Mouse (Mus musculus) hindbrain, embryonic 13.5 days (tissue): Measurements from ENCODE around the gene Dkk3. TPM values are rescaled to one million over a fixed set of nuclear protein-coding genes. Genes with fewer than 3 reads are reported as not detected.

Source experiments
- ATAC-seq: fragments of 200-750 bp; cut with Nextera tagmentation; 2 replicates; pipeline ENCODE4 v1.8.0; 2017; ENCODE audit warnings: moderate TSS enrichment; ENCODE audit not compliant: low FRiP score
- H3K27ac ChIP-seq: fragments of 300-500 bp; sonication (generic); 2 replicates; pipeline ENCODE4 v1.5.1; 2015; ENCODE audit warnings: inconsistent platforms, mild to moderate bottlenecking, moderate library complexity
- H3K27me3 ChIP-seq: fragments of 300-500 bp; sonication (generic); 2 replicates; pipeline ENCODE4 v1.6.1; 2015; ENCODE audit warnings: mild to moderate bottlenecking, inconsistent platforms
- H3K36me3 ChIP-seq: fragments of 300-500 bp; sonication (generic); 2 replicates; pipeline ENCODE4 v1.6.1; 2015; ENCODE audit warnings: mild to moderate bottlenecking, inconsistent platforms
- H3K4me1 ChIP-seq: fragments of 300-500 bp; sonication (generic); replicated peaks from 2 replicates; pipeline ENCODE4 v1.6.1; 2015; ENCODE audit warnings: inconsistent platforms
- H3K4me2 ChIP-seq: fragments of 300-500 bp; sonication (generic); 2 replicates; pipeline ENCODE4 v1.6.1; 2015; ENCODE audit warnings: inconsistent platforms, mild to moderate bottlenecking, moderate library complexity
- H3K4me3 ChIP-seq: fragments of 300-500 bp; sonication (generic); 2 replicates; pipeline ENCODE4 v1.5.1; 2015; ENCODE audit warnings: mild to moderate bottlenecking, inconsistent platforms
- H3K9ac ChIP-seq: fragments of 300-500 bp; sonication (generic); 2 replicates; pipeline ENCODE4 v1.6.1; 2015; ENCODE audit warnings: mild to moderate bottlenecking, inconsistent platforms
- H3K9me3 ChIP-seq: fragments of 300-500 bp; sonication (generic); 2 replicates; pipeline ENCODE4 v1.6.1; 2016; ENCODE audit warnings: inconsistent platforms
- WGBS: fragments of 180-500 bp; shearing (Covaris S2); methylation state at CpG from one replicate; pipeline ENCODE4 v1.1.7; 2015; 5-methylcytosine and 5-hydroxymethylcytosine counted together
- polyA plus RNA-seq: library from polyadenylated mRNA; unstranded; fragments of >200 nt; fragmentation: Nextera tagmentation; extraction: Ambion mirVana; gene quantifications from 2 replicates; pipeline ENCODE4 v1.2.1, GENCODE M21; 2015

The Dkk3 gene
- polyA plus RNA-seq, 1 experiment from 2014 or later, result 33.4 TPM

- Histone ChIP-seq H3K9me3 (no peaks in the 10 kb centered on the region), H3K4me1 (peaks cover 18% of the 10 kb centered on the region), H3K4me3 (no peak overlapping the region), H3K9ac (no peak overlapping the region), H3K36me3 (no peaks in the 10 kb centered on the region), H3K4me2 (no peak overlapping the region), H3K27ac (no peak overlapping the region), H3K27me3 (no peaks in the 10 kb centered on the region)
- 88% methylated on average over 2 of the region's 2 CpGs for WGBS
- ATAC-seq, result no peak
These were observed 18.1 kb downstream of the Dkk3 start for GRCm38 (mm10) chr7:112140725-112141124.

- H3K4me2 ChIP-seq, result no peak overlapping the region
- H3K27me3 ChIP-seq, result no peaks in the 10 kb centered on the region
- H3K4me3 ChIP-seq, result no peak overlapping the region
- WGBS, result 78% methylated on average over 11 of the region's 11 CpGs
- no peaks in the 10 kb centered on the region for H3K36me3 ChIP-seq
- no peak overlapping the region for H3K9ac ChIP-seq
- no peak for ATAC-seq
- peaks cover 11% of the 10 kb centered on the region for H3K4me1 ChIP-seq
- no peak overlapping the region for H3K27ac ChIP-seq
- no peaks in the 10 kb centered on the region for H3K9me3 ChIP-seq
These were observed 20.1 kb downstream of the Dkk3 start for GRCm38 (mm10) chr7:112138509-112139405.

DNA sequence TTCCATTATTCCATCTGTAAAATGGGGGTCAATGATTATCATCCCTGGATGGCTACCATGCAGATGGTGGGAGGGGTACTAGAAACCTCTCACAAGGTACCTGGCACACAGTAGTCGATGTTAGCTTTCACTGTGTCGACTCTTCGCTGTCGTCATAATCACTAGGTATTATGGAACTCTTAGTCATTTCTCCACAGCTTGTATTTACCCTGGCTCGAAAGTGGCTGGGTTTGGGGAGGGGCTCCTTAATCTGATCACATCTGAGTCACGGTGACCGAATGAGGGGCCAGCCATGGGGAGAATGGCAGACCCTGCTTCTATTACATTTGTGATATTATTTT, 20.7 kb downstream of the Dkk3 start:
- peaks cover 5% of the 10 kb centered on the region for H3K4me1 ChIP-seq
- 91% methylated on average over 7 of the region's 7 CpGs for WGBS
- no peak for ATAC-seq
- no peak overlapping the region for H3K9ac ChIP-seq
- H3K27ac ChIP-seq, result no peak overlapping the region
- no peak overlapping the region for H3K4me2 ChIP-seq
- H3K4me3 ChIP-seq, result no peak overlapping the region
- H3K9me3 ChIP-seq, result no peaks in the 10 kb centered on the region
- H3K36me3 ChIP-seq, result no peaks in the 10 kb centered on the region
- no peaks in the 10 kb centered on the region for H3K27me3 ChIP-seq

DNA sequence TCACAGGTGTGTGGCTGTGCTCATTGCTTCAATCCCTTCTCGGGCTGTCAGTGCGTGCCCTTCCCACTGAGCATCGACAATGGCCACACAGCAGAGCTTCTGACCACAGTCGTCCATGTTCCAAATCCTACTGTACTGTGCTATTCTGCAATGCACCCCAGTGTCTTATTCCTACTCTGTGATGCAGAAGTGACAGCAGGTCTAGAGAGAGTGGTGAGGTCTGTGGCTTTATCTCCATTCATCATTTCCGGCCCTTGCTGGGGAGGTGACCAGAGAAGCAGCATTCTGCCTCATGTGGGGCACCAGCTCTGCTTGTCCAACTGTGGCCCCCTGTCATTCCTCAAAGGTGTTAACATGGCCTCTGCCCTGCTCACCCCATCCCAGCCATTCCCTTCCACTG, 22.3 kb downstream of the Dkk3 start:
- no peak overlapping the region for H3K4me3 ChIP-seq
- H3K9ac ChIP-seq, result no peak overlapping the region
- H3K4me2 ChIP-seq, result no peak overlapping the region
- H3K4me1 ChIP-seq, result no peaks in the 10 kb centered on the region
- H3K27ac ChIP-seq, result no peak overlapping the region
- ATAC-seq, result no peak
- H3K27me3 ChIP-seq, result no peaks in the 10 kb centered on the region
- H3K9me3 ChIP-seq, result no peaks in the 10 kb centered on the region
- 83% methylated on average over 5 of the region's 5 CpGs for WGBS
- no peaks in the 10 kb centered on the region for H3K36me3 ChIP-seq

- no peak overlapping the region for H3K4me2 ChIP-seq
- no peak overlapping the region for H3K9ac ChIP-seq
- peaks cover under 1% of the 10 kb centered on the region; the same call in 1 of the 2 replicates for H3K4me1 ChIP-seq
- no peak overlapping the region for H3K4me3 ChIP-seq
- no peaks in the 10 kb centered on the region for H3K27me3 ChIP-seq
- no peaks in the 10 kb centered on the region for H3K36me3 ChIP-seq
- no peak for ATAC-seq
- H3K27ac ChIP-seq, result no peak overlapping the region
- WGBS, result 96% methylated on average over 4 of the region's 4 CpGs
- H3K9me3 ChIP-seq, result no peaks in the 10 kb centered on the region
These were observed 23.7 kb downstream of the Dkk3 start for GRCm38 (mm10) chr7:112135161-112135560.

GRCm38 (mm10) chr7:112133277-112133676, 25.6 kb downstream of the Dkk3 start:
- H3K27me3 ChIP-seq, result no peaks in the 10 kb centered on the region
- WGBS, result 86% methylated on average over 5 of the region's 5 CpGs
- ATAC-seq, result no peak
- H3K9me3 ChIP-seq, result no peaks in the 10 kb centered on the region
- peaks cover 12% of the 10 kb centered on the region for H3K4me1 ChIP-seq
- H3K9ac ChIP-seq, result no peak overlapping the region
- H3K27ac ChIP-seq, result no peak overlapping the region
- no peak overlapping the region for H3K4me3 ChIP-seq
- no peaks in the 10 kb centered on the region for H3K36me3 ChIP-seq
- H3K4me2 ChIP-seq, result no peak overlapping the region

DNA sequence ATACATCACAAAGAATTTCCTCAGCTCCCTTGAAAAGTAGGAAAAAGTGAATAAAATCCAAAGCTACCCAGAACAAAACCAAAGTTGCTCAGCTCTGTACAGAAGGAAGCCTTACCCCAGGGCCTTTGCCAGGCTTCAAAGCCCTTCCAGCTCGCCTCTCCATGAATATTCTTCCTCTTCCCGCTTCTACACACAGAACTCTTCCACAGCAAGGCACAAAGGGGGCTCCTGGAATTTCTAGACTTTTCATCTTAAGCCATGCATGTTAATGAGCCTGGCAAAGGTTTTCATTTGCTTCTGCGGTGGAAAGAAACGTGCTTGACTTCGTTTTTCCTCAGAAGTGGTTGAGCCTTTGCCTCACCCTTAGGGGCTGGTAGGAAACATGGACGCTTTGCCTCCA, 26.9 kb downstream of the Dkk3 start:
- H3K9ac ChIP-seq, result no peak overlapping the region
- ATAC-seq, result no peak
- no peaks in the 10 kb centered on the region for H3K36me3 ChIP-seq
- no peaks in the 10 kb centered on the region for H3K9me3 ChIP-seq
- no peak overlapping the region for H3K4me2 ChIP-seq
- no peak overlapping the region for H3K4me3 ChIP-seq
- H3K4me1 ChIP-seq, result peaks cover 12% of the 10 kb centered on the region
- no peaks in the 10 kb centered on the region for H3K27me3 ChIP-seq
- 52% methylated on average over 6 of the region's 6 CpGs for WGBS
- H3K27ac ChIP-seq, result no peak overlapping the region

- Histone ChIP-seq H3K4me3 (no peak overlapping the region), H3K27me3 (no peaks in the 10 kb centered on the region)
- 94% methylated on average over 3 of the region's 3 CpGs for WGBS
These were observed 28.2 kb downstream of the Dkk3 start for GRCm38 (mm10) chr7:112130660-112131059.

GRCm38 (mm10) chr7:112129851-112130250, 29.0 kb downstream of the Dkk3 start:
- ATAC-seq, result no peak
- Histone ChIP-seq H3K27me3 (no peaks in the 10 kb centered on the region), H3K36me3 (no peaks in the 10 kb centered on the region), H3K27ac (no peak overlapping the region), H3K9me3 (no peaks in the 10 kb centered on the region), H3K4me3 (no peak overlapping the region), H3K9ac (no peak overlapping the region), H3K4me2 (no peak overlapping the region), H3K4me1 (peaks cover 12% of the 10 kb centered on the region)
- WGBS, result 66% methylated on average over 6 of the region's 6 CpGs

More at GRCm38 (mm10) chr7:112130660-112131059, 28.2 kb downstream of the Dkk3 start:
- H3K4me1 ChIP-seq, result peaks cover 12% of the 10 kb centered on the region
- H3K4me2 ChIP-seq, result no peak overlapping the region
- ATAC-seq, result no peak
- no peaks in the 10 kb centered on the region for H3K36me3 ChIP-seq
- H3K9me3 ChIP-seq, result no peaks in the 10 kb centered on the region
- no peak overlapping the region for H3K9ac ChIP-seq
- no peak overlapping the region for H3K27ac ChIP-seq

GRCm38 (mm10) chr7:112128810-112129209, 30.0 kb downstream of the Dkk3 start:
- Histone ChIP-seq H3K4me2 (no peak overlapping the region), H3K27ac (no peak overlapping the region), H3K27me3 (no peaks in the 10 kb centered on the region), H3K4me1 (peaks cover 12% of the 10 kb centered on the region), H3K9me3 (no peaks in the 10 kb centered on the region), H3K36me3 (no peaks in the 10 kb centered on the region), H3K9ac (no peak overlapping the region), H3K4me3 (no peak overlapping the region)
- WGBS, result 79% methylated on average over 4 of the region's 4 CpGs
- no peak for ATAC-seq

GRCm38 (mm10) chr7:112127954-112128353, 30.9 kb downstream of the Dkk3 start:
- peaks cover 12% of the 10 kb centered on the region for H3K4me1 ChIP-seq
- no peaks in the 10 kb centered on the region for H3K27me3 ChIP-seq
- no peak for ATAC-seq
- no peaks in the 10 kb centered on the region for H3K9me3 ChIP-seq
- no peak overlapping the region for H3K9ac ChIP-seq
- WGBS, result 84% methylated on average over 4 of the region's 4 CpGs
- no peaks in the 10 kb centered on the region for H3K36me3 ChIP-seq
- no peak overlapping the region for H3K4me2 ChIP-seq
- no peak overlapping the region for H3K4me3 ChIP-seq
- H3K27ac ChIP-seq, result no peak overlapping the region

DNA sequence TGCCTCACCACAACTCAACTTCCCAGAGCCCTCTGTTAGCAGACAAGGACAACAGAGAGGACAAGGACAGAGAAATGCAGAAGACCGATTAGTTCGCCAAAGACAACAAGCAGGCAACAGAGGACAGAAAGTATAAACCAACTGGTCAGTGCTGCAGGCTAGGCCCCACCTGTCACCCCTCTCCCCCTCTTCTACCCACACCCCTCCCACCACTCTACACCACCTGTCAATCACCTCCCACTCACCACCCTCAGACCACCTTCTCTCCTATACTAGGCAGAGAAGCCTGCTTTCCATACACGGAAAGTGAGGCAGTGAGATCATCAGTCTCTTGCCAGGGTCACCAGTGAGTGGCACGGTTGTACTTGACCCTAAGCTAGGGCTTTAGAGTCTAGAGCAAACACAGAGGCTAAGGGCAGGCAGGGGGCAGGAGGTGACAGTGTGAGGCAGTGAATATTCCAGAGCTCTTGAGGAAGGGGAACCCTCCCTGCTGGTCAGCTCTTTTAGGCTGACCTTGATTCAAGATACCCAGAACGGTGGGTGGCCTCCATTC, 31.7 kb downstream of the Dkk3 start:
- H3K4me3 ChIP-seq, result no peak overlapping the region
- peaks cover 12% of the 10 kb centered on the region for H3K4me1 ChIP-seq
- no peaks in the 10 kb centered on the region for H3K9me3 ChIP-seq
- no peaks in the 10 kb centered on the region for H3K27me3 ChIP-seq
- H3K36me3 ChIP-seq, result no peaks in the 10 kb centered on the region
- WGBS, result 68% methylated on average over 5 of the region's 5 CpGs
- H3K27ac ChIP-seq, result no peak overlapping the region
- ATAC-seq, result no peak
- H3K4me2 ChIP-seq, result no peak overlapping the region
- H3K9ac ChIP-seq, result no peak overlapping the region
